Mouse (Mus musculus) bone marrow macrophage, adult 2 months (primary cell): ENCODE data around the gene Kat5.

ENCODE experiments used
- CTCF ChIP-seq: IDR thresholded peaks from 2 replicates; pipeline ENCODE4 v1.5.1; 2012; ENCODE audit warnings: low read depth, mild to moderate bottlenecking, low read length, moderate library complexity
- POLR2A ChIP-seq: IDR thresholded peaks from 2 replicates; pipeline ENCODE4 v1.6.1; 2012; ENCODE audit warnings: mild to moderate bottlenecking, low read depth, low read length, borderline replicate concordance

GRCm38 (mm10) chr19:5621884-5622283, 11.8 kb upstream of the Kat5 start:
- TF ChIP-seq CTCF, result no peak
- no peak for TF ChIP-seq POLR2A
